Mouse (Mus musculus) ES-Bruce4 (cell line): ENCODE measurements around the gene Eef1akmt3. TPM values are rescaled to one million over a fixed set of nuclear protein-coding genes. Genes with fewer than 3 reads are reported as not detected.

Source experiments
- H3K27ac ChIP-seq: 2 replicates; pipeline ENCODE4 v1.5.1; 2012; ENCODE audit warnings: low read length, inconsistent platforms; ENCODE audit not compliant: insufficient read depth
- H3K27me3 ChIP-seq: 2 replicates; pipeline ENCODE4 v1.6.1; 2012; ENCODE audit warnings: mild to moderate bottlenecking, low read length, inconsistent platforms; ENCODE audit not compliant: control insufficient read depth, poor library complexity, insufficient read depth, severe bottlenecking
- H3K36me3 ChIP-seq: 2 replicates; pipeline ENCODE4 v1.6.1; 2012; ENCODE audit warnings: inconsistent platforms, mild to moderate bottlenecking, low read length, moderate library complexity; ENCODE audit not compliant: control insufficient read depth, poor library complexity, insufficient read depth, severe bottlenecking
- H3K4me1 ChIP-seq: one replicate; pipeline ENCODE4 v1.8.1; 2011; ENCODE audit warnings: low read length; ENCODE audit not compliant: control insufficient read depth, insufficient read depth
- H3K4me3 ChIP-seq: 2 replicates; pipeline ENCODE4 v1.5.1; 2011; ENCODE audit warnings: low read depth, mild to moderate bottlenecking, low read length
- H3K9ac ChIP-seq: 2 replicates; pipeline ENCODE4 v1.6.1; 2012; ENCODE audit warnings: low read depth, mild to moderate bottlenecking, inconsistent platforms; ENCODE audit not compliant: poor library complexity, severe bottlenecking
- H3K9me3 ChIP-seq: replicated peaks from 2 replicates; pipeline ENCODE4 v1.6.1; 2012; ENCODE audit warnings: mild to moderate bottlenecking, low read length, inconsistent platforms; ENCODE audit not compliant: control insufficient read depth, poor library complexity, insufficient read depth, severe bottlenecking
- CTCF ChIP-seq: IDR thresholded peaks from one replicate; pipeline ENCODE4 v1.8.1; 2011; ENCODE audit warnings: low read depth, low read length
- EP300 ChIP-seq: IDR thresholded peaks from 2 replicates; pipeline ENCODE4 v1.6.1; 2011; ENCODE audit warnings: low read depth, low read length; ENCODE audit not compliant: insufficient read depth
- POLR2A ChIP-seq: IDR thresholded peaks from one replicate; pipeline ENCODE4 v1.8.1; 2011; ENCODE audit warnings: low read length; ENCODE audit not compliant: insufficient read depth
- polyA plus RNA-seq: library from polyadenylated mRNA; stranded (reverse); fragments of >200 nt; gene quantifications from 2 replicates; pipeline ENCODE4 v1.2.4, GENCODE M21; 2011; ENCODE audit warnings: low read depth; ENCODE audit not compliant: missing spikeins, insufficient read depth, insufficient read length

The Eef1akmt3 gene
- polyA plus RNA-seq, 1 experiment = 0.51 TPM

- Histone ChIP-seq H3K27ac (no peak overlapping the region), H3K9me3 (no peaks in the 10 kb centered on the region), H3K36me3 (no peaks in the 10 kb centered on the region), H3K27me3 (no peaks in the 10 kb centered on the region), H3K4me3 (no peak overlapping the region), H3K9ac (no peak overlapping the region), H3K4me1 (peaks cover 23% of the 10 kb centered on the region)
- TF ChIP-seq POLR2A = no peak
- no peak for TF ChIP-seq EP300
- no peak for TF ChIP-seq CTCF
Observed at GRCm38 (mm10) chr10:126983193-126983725, 58.1 kb downstream of the Eef1akmt3 start.

- H3K36me3 ChIP-seq = no peaks in the 10 kb centered on the region
- no peaks in the 10 kb centered on the region for H3K9me3 ChIP-seq
- no peak overlapping the region for H3K9ac ChIP-seq
- H3K27me3 ChIP-seq = no peaks in the 10 kb centered on the region
- TF ChIP-seq POLR2A = no peak
- no peak for TF ChIP-seq CTCF
- TF ChIP-seq EP300 = no peak
- H3K4me1 ChIP-seq = peaks cover 20% of the 10 kb centered on the region
- no peak overlapping the region for H3K4me3 ChIP-seq
- H3K27ac ChIP-seq = no peak overlapping the region
Observed at GRCm38 (mm10) chr10:126981746-126982145, 59.6 kb downstream of the Eef1akmt3 start.

Other genes with a start within 250 kb of the Eef1akmt3 start
- gene Atp23, start 140.2 kb downstream of the Eef1akmt3 start, polyA plus RNA-seq = 10.2 and 14.3 TPM in 2 replicates
- gene Ctdsp2, start 62.8 kb downstream of the Eef1akmt3 start, polyA plus RNA-seq = 60.9 and 62.0 TPM in 2 replicates
- gene Avil, start 40.8 kb downstream of the Eef1akmt3 start, polyA plus RNA-seq = 0.19 and 0.78 TPM in 2 replicates
- gene Tsfm, start 10.7 kb downstream of the Eef1akmt3 start, polyA plus RNA-seq = 40.6 and 47.9 TPM in 2 replicates
- gene Mettl1, start 99 bp downstream of the Eef1akmt3 start, polyA plus RNA-seq = 20.2 and 22.8 TPM in 2 replicates
- 0.42 TPM in 1 of 2 replicates, not detected in the other for gene Cyp27b1, start 6.7 kb upstream of the Eef1akmt3 start, polyA plus RNA-seq
- gene March9, start 18.7 kb upstream of the Eef1akmt3 start, polyA plus RNA-seq = 8.8 and 9.5 TPM in 2 replicates
- gene Cdk4, start 22.0 kb upstream of the Eef1akmt3 start, polyA plus RNA-seq = 619 and 675 TPM in 2 replicates
- 71.0 and 75.9 TPM in 2 replicates for gene Tspan31, start 28.8 kb upstream of the Eef1akmt3 start, polyA plus RNA-seq
- 0.72 and 0.85 TPM in 2 replicates for gene Agap2, start 33.8 kb upstream of the Eef1akmt3 start, polyA plus RNA-seq
- gene Os9, start 79.6 kb upstream of the Eef1akmt3 start, polyA plus RNA-seq = 14.1 and 16.7 TPM in 2 replicates
- 7.7 and 9.5 TPM in 2 replicates for gene B4galnt1, start 123.7 kb upstream of the Eef1akmt3 start, polyA plus RNA-seq
- gene Slc26a10, start 139.1 kb upstream of the Eef1akmt3 start, polyA plus RNA-seq = 24.6 and 35.2 TPM in 2 replicates
- 50.9 and 54.3 TPM in 2 replicates for gene Arhgef25, start 148.6 kb upstream of the Eef1akmt3 start, polyA plus RNA-seq
- gene Dtx3, start 154.2 kb upstream of the Eef1akmt3 start, polyA plus RNA-seq = 49.8 and 50.8 TPM in 2 replicates
- 36.7 and 39.2 TPM in 2 replicates for gene Pip4k2c, start 170.1 kb upstream of the Eef1akmt3 start, polyA plus RNA-seq
- gene Kif5a, start 221.8 kb upstream of the Eef1akmt3 start, polyA plus RNA-seq = 7.3 and 8.0 TPM in 2 replicates
- 124 and 125 TPM in 2 replicates for gene Dctn2, start 224.9 kb upstream of the Eef1akmt3 start, polyA plus RNA-seq
- gene Mbd6, start 247.5 kb upstream of the Eef1akmt3 start, polyA plus RNA-seq = 26.2 and 26.7 TPM in 2 replicates